Mouse (Mus musculus) left cerebral cortex, postnatal 10 days (tissue): Measurements from ENCODE around the gene L3hypdh. TPM values are rescaled to one million over a fixed set of nuclear protein-coding genes. Genes with fewer than 3 reads are reported as not detected.
"Not testable (repeated sequence)": the region's sequence is repeated elsewhere in the genome, so short reads cannot be mapped to it uniquely, and the experiment has no call there.

Experiments
- DNase-seq, 2 experiments: peaks; one replicate each; pipeline ENCODE4 v3.0.0; 2021 to 2022; ENCODE audit warnings: low spot score in 2 of 2, mixed read lengths in 1 of 2; ENCODE audit errors: extremely low spot score in 1 of 2
- intact Hi-C: fragments of 180-260 bp; cut with DNase I; formaldehyde crosslinking; loops from one replicate; pipeline ENCODE4 v1.15.1; 2025
- total RNA-seq, 2 experiments: library from RNA; stranded (reverse); gene quantifications; 2 replicates each; pipeline ENCODE4 v1.2.3; 2021

L3hypdh gene
- total RNA-seq, 2 experiments from 2014 or later, result 3.4 to 3.8 TPM

DNA sequence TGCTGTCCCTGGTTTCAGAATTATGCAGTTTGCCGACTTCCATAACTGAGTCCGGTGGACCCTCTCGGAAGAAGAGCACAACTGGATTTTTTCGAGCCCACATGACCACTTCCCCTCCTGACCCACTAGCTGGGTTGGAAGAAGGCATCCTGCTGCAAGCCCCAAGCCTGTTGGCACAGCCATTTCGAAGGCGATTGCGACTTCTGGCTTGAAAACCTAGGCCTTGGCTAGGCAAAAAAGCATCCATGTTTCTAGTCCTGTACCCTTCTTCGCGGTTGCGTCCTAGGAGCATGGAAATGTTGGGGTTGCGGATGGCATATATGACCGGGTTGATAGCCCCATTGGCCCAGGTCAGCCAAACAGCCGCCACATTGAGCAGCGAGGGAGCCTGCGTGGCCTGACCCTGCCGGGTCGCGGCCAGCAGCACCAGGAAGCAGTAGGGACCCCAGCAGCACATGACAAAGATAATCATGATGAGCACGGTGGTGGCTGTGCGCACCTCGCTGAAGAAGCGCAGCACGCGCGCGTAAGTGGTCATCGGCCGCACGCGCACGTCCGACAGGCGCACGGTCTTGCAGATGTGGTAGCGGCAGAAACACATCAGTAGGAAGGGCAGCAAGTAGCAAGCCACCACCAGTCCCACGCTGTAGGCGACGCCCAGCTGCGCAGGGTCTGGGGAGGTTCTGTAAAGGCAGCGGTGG is 15.5 kb downstream of the L3hypdh start:
- no peak for DNase-seq
- intact Hi-C loops, result no loop called here

DNA sequence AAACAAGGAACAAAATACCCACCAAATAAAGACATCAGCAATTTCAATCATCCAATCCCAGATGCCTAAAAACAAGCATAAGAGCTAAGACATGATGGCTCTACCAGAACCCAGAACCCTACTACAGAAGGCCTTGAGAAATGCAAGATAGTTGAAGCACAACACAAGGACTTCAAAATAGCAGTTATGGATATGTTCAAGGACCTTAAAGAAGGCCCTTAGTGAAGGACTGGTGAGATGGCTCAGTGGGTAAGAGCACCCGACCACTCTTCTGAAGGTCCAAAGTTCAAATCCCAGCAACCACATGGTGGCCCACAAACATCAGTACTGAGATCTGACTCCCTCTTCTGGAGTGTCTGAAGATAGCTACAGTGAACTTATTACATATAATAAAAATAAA is 27.5 kb downstream of the L3hypdh start:
- DNase-seq, result no peak
- intact Hi-C loops, result no loop called here

DNA sequence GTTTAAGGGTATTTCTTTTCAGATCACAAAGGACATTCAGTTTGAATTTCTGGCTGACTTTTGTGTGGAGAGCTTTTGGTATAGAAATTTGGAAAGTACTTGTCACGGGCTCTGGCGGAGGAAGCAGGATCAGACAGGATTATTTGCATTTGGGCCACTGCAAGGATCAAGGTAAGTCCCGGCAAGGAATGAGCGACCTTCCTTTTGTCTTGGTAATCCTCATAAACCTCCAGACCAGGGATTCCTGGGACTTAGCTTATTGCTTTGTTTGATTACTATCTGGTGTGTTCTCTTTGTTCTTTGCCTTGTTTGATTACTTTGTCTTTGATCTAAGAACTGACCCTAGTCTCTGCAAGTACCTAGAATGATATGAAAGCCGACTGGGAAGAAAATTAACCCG is 31.4 kb downstream of the L3hypdh start:
- intact Hi-C loops, result no loop called here
- no peak for DNase-seq

DNA sequence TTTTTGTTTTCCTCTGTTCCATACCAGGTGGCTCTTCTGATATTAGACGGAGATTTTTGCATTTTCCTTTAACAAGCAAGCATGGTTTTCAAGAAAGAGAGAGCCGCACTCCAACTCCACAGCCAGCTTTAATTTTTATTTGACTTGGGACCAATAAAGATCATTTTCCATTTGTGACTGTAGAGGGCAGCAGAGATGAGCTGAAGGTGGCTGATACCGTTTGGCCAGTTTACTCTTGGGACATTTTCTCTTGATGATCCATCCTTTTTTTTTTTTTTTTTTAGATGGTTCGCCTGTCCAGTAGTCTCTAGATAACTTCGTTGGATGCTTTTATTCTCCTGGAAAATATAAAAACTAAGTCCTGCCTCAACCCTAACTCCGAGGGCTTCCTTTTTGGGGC is 31.9 kb downstream of the L3hypdh start:
- no peak for DNase-seq
- intact Hi-C loops, result no loop called here

DNA sequence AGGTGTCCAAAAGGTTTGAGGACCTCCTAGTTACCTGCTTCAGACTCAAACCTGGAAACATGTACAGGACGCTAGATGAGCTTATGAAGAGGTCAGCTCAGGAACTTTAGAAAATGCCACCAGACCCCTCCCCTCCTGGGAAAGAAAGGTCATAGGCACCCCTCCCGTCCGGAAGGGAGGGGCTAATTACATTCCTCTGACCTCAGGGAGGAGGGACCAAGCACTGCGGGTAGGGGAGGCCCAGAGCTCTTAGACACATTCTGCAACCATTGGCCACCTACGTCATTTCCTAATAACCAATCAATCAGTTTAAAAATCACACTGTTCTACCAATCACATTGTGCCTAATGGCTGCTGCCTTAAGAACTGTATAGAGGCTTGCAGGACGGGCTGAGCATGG is 32.7 kb downstream of the L3hypdh start:
- DNase-seq, result no peak
- intact Hi-C loops, result no loop called here

DNA sequence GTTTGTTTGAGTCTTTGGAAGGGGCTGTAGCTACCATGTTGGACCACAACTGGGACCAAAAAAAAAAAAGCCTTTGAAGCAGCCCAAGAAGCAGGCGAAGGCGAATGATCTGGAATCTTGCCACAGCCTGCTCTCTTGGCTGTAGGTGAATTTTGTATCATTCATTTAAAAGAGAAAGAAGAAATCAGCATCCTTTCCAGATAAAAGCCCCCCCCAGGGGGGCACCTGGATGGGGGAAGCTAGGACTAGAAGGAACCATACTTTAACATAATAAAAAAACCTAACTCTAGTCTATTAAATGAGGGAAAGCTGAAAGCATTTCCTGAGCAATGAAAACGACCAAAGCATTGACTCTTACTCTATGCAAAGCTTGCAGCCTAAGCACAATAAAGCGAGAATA is 34.4 kb downstream of the L3hypdh start:
- intact Hi-C loops, result no loop called here
- no peak for DNase-seq

DNA sequence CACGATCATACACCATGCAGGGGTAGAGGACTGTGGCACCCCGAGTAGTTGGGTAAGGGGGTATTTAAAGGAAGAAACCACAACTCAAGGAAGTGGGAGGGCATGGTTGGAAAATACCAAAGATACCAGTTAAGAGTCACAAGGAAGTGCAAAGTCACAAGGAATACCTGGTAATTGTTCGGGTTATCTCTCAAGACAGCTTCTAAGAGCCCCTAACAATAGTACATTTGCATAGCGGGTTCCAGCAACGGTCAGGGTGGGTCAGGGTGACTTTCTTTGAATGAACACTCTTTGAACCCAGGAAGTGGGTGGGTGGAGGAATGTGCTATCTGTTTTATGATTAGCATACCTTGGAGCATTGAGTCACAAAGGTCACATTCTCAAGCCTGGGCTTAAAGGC is 35.1 kb downstream of the L3hypdh start:
- intact Hi-C loops, DNase-seq: not testable (repeated sequence)

DNA sequence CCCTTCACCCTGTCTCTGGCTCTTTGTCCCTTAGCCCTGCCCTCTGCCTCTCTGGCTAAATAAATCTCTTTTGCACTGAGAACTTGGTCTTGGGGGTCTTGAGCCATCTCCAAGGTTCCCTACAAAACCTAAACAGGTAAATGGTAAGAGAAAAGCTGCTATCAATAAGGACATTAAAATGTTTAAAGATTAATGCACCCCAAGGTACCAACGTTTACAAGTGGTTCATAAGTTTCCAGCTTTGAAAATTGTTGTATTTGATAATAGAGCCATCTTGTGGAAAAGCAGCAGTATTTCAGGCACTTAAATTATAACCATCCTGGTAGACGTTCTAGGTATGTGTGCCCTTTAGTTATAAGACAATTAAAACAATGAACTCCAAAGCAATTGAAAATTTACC is 37.7 kb downstream of the L3hypdh start:
- intact Hi-C loops, result loop anchor here (1.0 to 10.0 kb wide), 2 partner anchors 213 to 279 kb away; partner anchors contain the start of gene Daam1
- no peak for DNase-seq

DNA sequence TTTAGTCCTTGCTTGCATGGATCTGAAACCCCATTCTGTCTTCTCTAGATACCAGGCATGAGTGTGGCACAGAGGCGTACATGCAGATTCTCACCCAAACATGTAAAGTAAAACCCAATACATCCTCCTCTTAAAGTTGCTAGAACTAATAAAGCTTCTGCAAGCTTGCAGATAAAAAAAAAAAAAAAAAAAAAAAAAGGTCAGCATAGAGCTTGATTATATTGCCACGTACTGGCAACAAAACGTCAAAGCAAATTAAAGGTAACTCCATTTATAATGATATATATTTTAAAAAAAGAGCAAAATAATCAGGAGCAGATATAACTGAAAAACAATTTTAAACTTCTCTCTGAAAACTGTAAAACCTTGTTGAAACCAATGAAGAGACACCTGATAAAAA is 44.0 kb downstream of the L3hypdh start:
- no peak for DNase-seq
- intact Hi-C loops, result loop anchor here (10.0 kb wide), 1 partner anchor 206 kb away; the partner anchor contains the start of gene Daam1

DNA sequence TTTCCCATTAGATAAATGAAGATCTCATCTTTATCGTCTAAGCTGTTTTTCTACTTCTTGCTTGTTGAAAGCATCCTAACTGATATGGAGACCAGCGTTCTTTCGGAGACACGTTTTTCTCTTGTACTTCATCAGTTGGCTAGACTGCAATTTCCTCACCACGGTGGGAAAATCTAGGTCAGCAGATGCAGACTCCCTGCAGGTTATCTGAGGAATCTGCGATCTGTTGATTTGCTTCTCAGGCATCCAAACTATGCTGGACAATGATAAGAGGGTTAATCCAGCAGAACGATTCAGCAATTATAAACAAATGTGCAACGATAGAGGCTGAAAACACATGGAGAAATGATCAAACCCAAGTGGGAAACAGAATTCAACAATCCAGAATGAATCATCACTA is 45.7 kb downstream of the L3hypdh start:
- intact Hi-C loops, result no loop called here
- DNase-seq, result no peak

DNA sequence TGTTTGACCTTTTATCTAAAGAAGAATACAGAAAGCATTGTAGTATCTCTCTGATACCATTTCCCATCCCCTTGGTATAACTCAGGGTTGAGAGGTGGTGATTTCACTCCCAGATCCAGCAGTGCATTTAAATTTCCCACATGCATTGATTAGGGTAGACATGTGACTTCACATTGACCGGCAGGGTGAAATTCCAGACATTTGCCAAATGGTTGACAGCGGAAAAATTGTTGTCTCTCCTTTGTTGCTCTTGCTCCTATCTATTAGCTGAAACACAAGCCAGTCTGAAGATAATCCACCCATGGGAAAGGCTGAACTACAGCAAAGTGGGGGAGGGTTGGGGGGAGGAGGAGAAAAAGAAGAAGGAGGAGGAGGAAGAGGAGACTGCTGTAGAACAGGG is 46.4 kb downstream of the L3hypdh start:
- DNase-seq, result no peak
- intact Hi-C loops, result no loop called here

DNA sequence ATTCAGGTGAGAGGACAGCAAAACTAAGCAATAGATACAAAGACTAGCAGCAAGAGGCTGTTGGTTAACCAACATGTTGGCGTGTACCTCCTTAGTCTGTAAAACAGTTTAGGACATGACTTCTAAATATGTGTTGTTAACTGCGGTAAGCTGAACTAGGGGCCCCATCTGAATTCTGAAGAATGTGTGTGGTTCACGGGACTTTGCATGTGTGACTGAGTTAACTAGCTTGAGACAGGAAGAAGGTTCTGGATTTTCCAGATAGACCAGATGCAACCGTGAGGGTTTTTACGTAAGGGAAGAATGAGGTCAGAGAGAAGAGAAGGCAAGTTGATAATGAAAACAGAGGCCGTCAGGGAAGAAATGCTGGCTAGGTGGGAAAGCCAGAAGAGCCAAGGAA is 48.2 kb downstream of the L3hypdh start:
- intact Hi-C loops, result no loop called here
- no peak for DNase-seq

DNA sequence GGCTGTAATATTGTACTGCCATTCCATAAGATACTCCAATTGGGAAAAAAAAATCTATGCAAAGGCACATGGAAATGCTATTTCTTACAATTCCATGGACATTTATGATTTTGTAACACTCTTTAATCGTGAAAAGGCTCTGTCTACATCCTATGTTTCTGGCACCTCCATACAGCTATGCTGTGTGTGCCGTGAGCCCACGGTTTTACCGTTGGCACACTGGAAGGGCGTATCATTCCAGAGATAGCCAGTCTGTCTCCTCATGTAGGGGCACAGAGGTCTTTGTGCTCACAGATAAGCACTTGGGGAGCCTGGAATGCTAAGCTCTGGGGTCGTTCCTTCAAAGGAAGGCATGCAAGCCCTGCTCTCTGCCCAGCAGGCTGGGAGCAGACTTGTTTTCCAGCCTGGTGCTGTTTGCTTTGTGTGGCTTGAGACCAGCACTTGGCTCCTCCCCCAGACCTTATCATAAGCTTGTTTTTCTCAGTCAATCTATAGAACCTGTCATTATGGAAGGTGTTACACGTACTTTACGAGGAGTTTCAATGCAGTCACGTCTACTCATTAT is 49.1 kb downstream of the L3hypdh start:
- intact Hi-C loops, result no loop called here
- DNase-seq, result no peak

DNA sequence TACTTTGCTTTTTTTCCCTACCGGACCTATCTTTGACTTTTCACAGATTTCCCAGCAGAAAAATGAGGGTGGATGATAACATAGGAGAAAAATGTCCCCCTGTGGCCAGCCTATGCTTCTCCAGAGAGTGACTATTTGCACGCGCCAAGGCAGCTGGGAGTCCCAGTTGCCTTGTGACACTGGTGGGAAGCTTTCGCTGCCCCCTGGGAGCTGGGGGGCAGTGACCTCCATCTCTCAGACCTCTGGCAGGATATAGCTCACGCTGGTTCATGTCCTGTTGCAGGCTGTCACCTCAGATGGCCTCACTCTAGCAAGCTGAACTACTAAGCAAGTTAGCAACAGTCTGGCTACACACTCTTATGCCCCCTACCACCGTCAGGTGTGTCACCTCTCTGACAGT is 53.4 kb downstream of the L3hypdh start:
- peak in 1 of 2 experiments; percentile 75 for DNase-seq
- intact Hi-C loops, result no loop called here

DNA sequence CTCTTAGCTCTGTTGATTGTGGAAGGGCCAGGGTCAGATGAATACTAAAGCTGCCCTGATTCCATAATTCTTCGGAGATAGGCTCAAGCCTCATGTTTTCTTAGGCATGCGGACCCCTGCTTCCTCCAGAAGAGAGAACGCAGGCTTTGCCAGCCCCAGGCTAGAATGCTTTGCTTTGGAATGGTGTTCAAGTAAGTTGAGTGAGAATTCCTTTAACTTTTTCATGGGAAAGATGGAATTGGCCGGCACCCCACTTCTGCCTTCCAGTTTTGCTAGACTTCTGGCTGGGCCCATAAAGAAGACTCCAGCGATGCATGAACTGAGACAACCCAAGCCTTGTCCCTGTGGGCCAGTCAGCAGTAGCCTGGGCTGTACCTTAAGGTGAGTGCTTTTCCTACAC is 54.1 kb downstream of the L3hypdh start:
- intact Hi-C loops, result no loop called here

DNA sequence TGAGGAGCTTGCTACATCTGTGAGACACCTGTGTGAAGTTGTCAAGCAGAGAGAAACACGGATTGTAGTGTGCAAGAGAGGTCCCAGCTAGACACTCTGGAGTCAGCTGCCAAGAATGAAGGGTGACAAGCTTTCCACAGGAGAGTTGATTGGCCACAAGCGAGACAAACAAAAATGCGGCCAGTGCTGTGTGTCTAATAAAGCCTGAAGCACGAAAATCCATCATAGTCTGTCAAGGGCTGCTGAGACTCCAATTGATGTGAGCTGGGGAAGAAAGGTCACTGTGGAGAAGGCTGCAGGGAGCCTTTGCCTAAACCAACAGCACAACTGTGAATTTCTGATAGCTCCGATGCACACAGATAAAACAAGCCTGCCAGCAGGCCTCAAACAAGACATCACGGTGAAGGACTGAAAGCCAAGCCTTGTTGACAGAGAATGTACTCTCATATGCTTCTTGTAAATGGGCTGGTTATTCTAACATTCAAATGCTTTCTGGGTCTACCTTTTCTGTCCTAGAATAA is 59.9 kb downstream of the L3hypdh start:
- no peak for DNase-seq
- intact Hi-C loops, result no loop called here

More for the DNA sequence above, 54.1 kb downstream of the L3hypdh start:
- no peak for DNase-seq

DNA sequence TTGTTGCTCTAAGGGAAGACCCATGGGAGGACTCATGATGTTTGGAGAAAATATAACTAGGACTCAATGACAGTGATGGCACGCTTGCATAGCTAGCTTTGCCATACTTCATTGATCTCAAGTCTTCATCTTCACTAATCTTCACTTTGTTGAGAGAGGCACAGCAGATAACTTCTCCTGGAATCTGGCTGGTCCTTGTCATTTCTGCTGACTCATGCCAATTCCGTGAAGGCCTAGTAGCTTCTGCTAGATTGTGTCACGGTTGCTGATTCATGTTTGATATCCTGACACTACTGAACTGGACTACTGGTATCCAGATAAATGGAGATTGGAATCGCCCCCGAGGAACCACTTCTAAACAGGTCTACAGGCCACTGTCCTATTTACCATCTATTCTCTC is 61.7 kb downstream of the L3hypdh start:
- no peak for DNase-seq
- intact Hi-C loops, result no loop called here
